Mouse (Mus musculus): ENCODE results near the gene Selenon. TPM values are rescaled to one million over a fixed set of nuclear protein-coding genes. Genes with fewer than 3 reads are reported as not detected.

Selenon gene
- polyA plus RNA-seq, 1 experiment from 2014 or later = 19.4 TPM

- H3K9me3 ChIP-seq (replicated peaks) = no peaks in the 10 kb centered on the region
- no peak overlapping the region for H3K27ac ChIP-seq (replicated peaks)
- ATAC-seq (ENCODE audit: low FRiP score) = no peak
- WGBS = 38% methylated on average over 11 of the region's 11 CpGs
- H3K9ac ChIP-seq (replicated peaks) = no peak overlapping the region
- H3K27me3 ChIP-seq (replicated peaks) = no peaks in the 10 kb centered on the region
- H3K4me2 ChIP-seq = no peak overlapping the region
- H3K36me3 ChIP-seq = no peaks in the 10 kb centered on the region
- no peak overlapping the region for H3K4me3 ChIP-seq (replicated peaks)
- H3K4me1 ChIP-seq = peaks cover 30% of the 10 kb centered on the region
Measured at GRCm38 (mm10) chr4:134575486-134575885, 23.5 kb upstream of the Selenon start.

DNA sequence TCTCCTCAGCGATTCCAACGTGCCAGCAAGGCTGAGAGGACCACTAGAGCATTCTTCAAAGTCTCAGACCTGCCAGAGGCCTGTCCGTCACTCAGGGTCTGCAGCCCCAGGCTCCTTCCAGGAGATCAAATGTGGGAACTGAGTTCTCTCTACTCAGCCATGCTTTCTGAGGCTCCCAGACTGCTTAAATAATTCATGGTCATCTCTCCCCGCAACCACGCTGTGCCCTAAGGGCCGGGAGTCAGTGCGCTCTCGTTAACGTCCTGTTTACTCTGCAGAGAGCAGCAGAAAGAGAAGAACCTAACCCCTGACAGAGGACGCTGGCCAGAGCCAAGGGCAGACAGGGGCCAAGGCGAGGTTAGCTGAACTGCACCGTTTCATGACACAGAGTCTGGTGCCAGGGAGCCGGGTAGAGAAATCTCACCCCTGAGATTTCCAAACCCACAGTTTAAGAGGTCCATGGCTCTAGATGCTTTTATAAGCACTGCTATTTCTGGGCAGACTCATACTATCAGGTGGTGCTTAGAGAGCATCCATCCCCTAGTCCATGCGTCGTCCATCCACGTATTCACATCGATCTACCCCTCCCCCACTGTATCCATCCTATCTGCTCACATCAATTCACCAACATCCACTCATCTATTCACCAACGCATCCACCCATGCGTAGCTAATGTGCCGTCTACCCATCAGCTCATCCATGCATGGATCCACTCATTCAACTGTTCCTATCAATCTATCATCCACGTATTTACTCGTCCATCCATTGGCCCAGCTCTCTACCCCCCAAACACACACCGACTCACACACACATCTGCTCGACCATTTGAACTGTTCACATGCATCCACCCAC lies 20.7 kb upstream of the Selenon start:
- peaks cover 10% of the 10 kb centered on the region for H3K4me1 ChIP-seq
- no peaks in the 10 kb centered on the region for H3K36me3 ChIP-seq
- H3K9me3 ChIP-seq (replicated peaks) = no peaks in the 10 kb centered on the region
- ATAC-seq (ENCODE audit: low FRiP score) = no peak
- WGBS = 67% methylated on average over 24 of the region's 24 CpGs
- no peak overlapping the region for H3K9ac ChIP-seq (replicated peaks)
- H3K27ac ChIP-seq (replicated peaks) = no peak overlapping the region
- no peaks in the 10 kb centered on the region for H3K27me3 ChIP-seq (replicated peaks)
- H3K4me3 ChIP-seq (replicated peaks) = no peak overlapping the region
- no peak overlapping the region for H3K4me2 ChIP-seq

GRCm38 (mm10) chr4:134570704-134571451 lies 18.9 kb upstream of the Selenon start:
- Histone ChIP-seq H3K9ac (replicated peaks) (no peak overlapping the region), H3K4me2 (no peak overlapping the region), H3K9me3 (replicated peaks) (no peaks in the 10 kb centered on the region), H3K4me3 (replicated peaks) (no peak overlapping the region), H3K4me1 (peaks cover 14% of the 10 kb centered on the region), H3K36me3 (no peaks in the 10 kb centered on the region), H3K27me3 (replicated peaks) (no peaks in the 10 kb centered on the region), H3K27ac (replicated peaks) (peak overlapping the region; percentile 33; the same call in 1 of the 2 replicates)
- ATAC-seq (ENCODE audit: low FRiP score) = no peak
- WGBS = 47% methylated on average over 14 of the region's 14 CpGs

DNA sequence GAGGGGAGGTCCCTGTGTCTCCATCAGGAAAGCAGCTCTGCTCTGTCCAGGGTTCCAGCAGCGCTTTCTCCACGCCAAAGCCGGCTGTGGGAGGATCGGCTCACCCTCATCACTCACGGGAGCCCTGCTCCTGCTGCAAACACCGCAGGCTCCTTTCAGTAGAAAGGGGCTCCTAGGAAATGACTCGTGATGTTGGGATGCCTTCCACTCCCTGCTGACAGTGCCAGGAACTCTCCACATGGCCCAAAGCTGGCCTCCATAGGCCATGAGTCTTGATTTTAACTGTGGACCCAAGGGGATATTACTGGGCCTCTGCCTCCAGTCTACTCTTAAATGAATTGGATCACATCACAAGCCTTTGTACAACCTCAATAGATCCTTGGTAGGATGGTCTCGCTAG lies 17.9 kb upstream of the Selenon start:
- peaks cover 9% of the 10 kb centered on the region; the same call in 1 of the 2 replicates for H3K4me1 ChIP-seq
- no peak for ATAC-seq (ENCODE audit: low FRiP score)
- H3K4me3 ChIP-seq (replicated peaks) = no peak overlapping the region
- 74% methylated on average over 8 of the region's 8 CpGs for WGBS
- H3K4me2 ChIP-seq = no peak overlapping the region
- H3K9ac ChIP-seq (replicated peaks) = no peak overlapping the region
- H3K27ac ChIP-seq (replicated peaks) = no peak overlapping the region
- H3K36me3 ChIP-seq = peaks cover 10% of the 10 kb centered on the region
- H3K27me3 ChIP-seq (replicated peaks) = no peaks in the 10 kb centered on the region
- H3K9me3 ChIP-seq (replicated peaks) = no peaks in the 10 kb centered on the region

DNA sequence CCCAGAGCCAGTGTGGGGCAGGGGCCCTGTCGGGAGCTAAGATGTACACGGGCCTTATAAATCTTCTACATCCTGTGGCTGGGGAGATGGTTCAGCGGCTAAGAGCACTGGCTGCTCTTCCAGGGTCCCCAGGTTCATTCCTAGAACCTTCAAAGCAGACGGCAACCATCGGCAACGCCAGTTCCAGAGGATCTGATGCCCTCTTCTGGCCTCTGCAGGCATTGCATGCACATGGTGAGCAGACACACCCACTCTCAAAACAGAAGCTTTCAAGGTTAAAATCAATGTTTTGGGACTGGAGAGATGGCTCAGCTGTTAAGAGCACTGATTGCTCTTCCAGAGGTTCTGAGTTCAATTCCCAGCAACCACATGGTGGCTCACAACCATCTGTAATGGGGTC lies 17.2 kb upstream of the Selenon start:
- Histone ChIP-seq H3K9me3 (replicated peaks) (no peaks in the 10 kb centered on the region), H3K9ac (replicated peaks) (no peak overlapping the region), H3K4me3 (replicated peaks) (no peak overlapping the region), H3K4me1 (peaks cover 9% of the 10 kb centered on the region; the same call in 1 of the 2 replicates), H3K36me3 (peaks cover 10% of the 10 kb centered on the region), H3K27me3 (replicated peaks) (no peaks in the 10 kb centered on the region), H3K4me2 (no peak overlapping the region), H3K27ac (replicated peaks) (no peak overlapping the region)
- ATAC-seq (ENCODE audit: low FRiP score) = no peak
- WGBS = 74% methylated on average over 6 of the region's 6 CpGs

DNA sequence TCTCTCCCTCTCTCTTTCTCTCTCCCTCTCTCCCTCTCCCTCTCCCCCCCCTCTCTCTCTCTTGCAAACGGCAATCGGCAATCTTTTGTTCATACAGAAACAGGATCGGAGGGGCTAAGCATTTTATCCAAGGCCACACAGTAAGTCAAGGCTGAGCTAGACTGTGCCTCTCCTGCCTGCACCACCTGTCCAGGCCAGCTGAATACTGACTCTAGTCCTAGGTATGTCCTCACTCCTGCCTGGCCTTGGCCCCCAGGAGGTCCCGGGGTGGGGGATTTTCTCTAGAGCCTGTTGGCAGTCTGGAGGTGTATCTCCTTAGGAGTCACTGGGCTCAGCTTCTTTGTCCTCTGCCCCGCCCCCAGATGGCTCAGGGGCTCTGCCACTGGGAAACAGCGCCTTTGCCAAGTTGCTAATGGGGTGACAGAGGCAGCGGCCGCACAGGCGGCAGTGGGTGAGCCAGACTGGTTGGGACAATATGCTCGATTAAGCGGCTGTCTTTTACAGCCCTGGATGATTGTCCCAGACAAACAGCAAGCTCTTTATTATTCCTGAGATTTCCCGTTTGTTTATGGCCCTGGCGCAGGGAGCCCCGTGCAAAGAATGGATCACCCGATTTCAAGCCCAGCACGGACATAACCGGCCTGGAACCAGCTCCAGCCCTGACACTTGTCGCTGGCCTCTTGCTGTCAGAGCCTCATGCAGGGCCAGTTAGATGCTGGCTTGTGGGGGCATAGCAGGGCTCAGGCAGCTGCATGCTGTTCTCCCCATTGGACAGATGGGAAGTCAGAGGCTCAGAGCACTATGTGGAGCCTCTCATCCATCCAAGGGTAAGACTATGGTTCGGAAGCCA lies 15.6 kb upstream of the Selenon start:
- ATAC-seq (ENCODE audit: low FRiP score) = peak; percentile 45
- H3K36me3 ChIP-seq = peaks cover 16% of the 10 kb centered on the region
- peaks cover 9% of the 10 kb centered on the region; the same call in 1 of the 2 replicates for H3K4me1 ChIP-seq
- H3K9me3 ChIP-seq (replicated peaks) = no peaks in the 10 kb centered on the region
- WGBS = 14% methylated on average over 19 of the region's 19 CpGs
- H3K9ac ChIP-seq (replicated peaks) = no peak overlapping the region
- no peaks in the 10 kb centered on the region for H3K27me3 ChIP-seq (replicated peaks)
- no peak overlapping the region for H3K4me3 ChIP-seq (replicated peaks)
- H3K4me2 ChIP-seq = no peak overlapping the region
- peak overlapping the region; percentile 54 for H3K27ac ChIP-seq (replicated peaks)

DNA sequence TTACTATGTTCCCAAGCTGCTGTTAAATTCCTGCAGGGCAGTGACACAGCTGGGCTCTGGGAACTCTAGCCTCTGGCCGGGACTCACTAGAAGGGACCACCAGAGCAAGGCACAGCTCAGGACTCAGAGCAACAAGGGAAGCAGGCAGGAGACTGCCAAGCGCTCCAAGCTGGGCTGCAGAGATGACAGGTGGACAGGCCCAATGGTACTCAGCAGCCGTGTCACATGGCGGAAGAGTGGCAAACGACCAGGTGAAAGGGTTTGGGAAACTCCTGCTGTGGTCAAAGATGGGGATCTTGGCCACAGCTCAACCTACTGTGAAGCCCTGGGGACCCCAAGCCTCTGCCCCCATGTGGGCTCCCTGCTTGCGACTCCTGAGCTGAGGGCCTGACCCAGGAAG lies 12.1 kb upstream of the Selenon start:
- H3K9ac ChIP-seq (replicated peaks) = no peak overlapping the region
- peaks cover 3% of the 10 kb centered on the region; the same call in 1 of the 2 replicates for H3K4me1 ChIP-seq
- H3K9me3 ChIP-seq (replicated peaks) = no peaks in the 10 kb centered on the region
- no peak overlapping the region for H3K27ac ChIP-seq (replicated peaks)
- WGBS = 84% methylated on average over 6 of the region's 6 CpGs
- peaks cover 16% of the 10 kb centered on the region for H3K36me3 ChIP-seq
- no peak overlapping the region for H3K4me2 ChIP-seq
- no peaks in the 10 kb centered on the region for H3K27me3 ChIP-seq (replicated peaks)
- ATAC-seq (ENCODE audit: low FRiP score) = no peak
- H3K4me3 ChIP-seq (replicated peaks) = no peak overlapping the region

GRCm38 (mm10) chr4:134563624-134564023 lies 11.7 kb upstream of the Selenon start:
- no peak for ATAC-seq (ENCODE audit: low FRiP score)
- peaks cover 4% of the 10 kb centered on the region for H3K4me1 ChIP-seq
- H3K9me3 ChIP-seq (replicated peaks) = no peaks in the 10 kb centered on the region
- no peak overlapping the region for H3K27ac ChIP-seq (replicated peaks)
- 92% methylated on average over 16 of the region's 16 CpGs for WGBS
- no peak overlapping the region for H3K9ac ChIP-seq (replicated peaks)
- no peak overlapping the region for H3K4me3 ChIP-seq (replicated peaks)
- H3K27me3 ChIP-seq (replicated peaks) = no peaks in the 10 kb centered on the region
- no peak overlapping the region for H3K4me2 ChIP-seq
- H3K36me3 ChIP-seq = peaks cover 16% of the 10 kb centered on the region

- Histone ChIP-seq H3K4me1 (peaks cover 12% of the 10 kb centered on the region), H3K36me3 (peaks cover 16% of the 10 kb centered on the region), H3K9ac (replicated peaks) (no peak overlapping the region), H3K27me3 (replicated peaks) (no peaks in the 10 kb centered on the region), H3K4me3 (replicated peaks) (no peak overlapping the region), H3K4me2 (no peak overlapping the region), H3K9me3 (replicated peaks) (no peaks in the 10 kb centered on the region), H3K27ac (replicated peaks) (no peak overlapping the region)
- no peak for ATAC-seq (ENCODE audit: low FRiP score)
- WGBS = 84% methylated on average over 2 of the region's 2 CpGs
Measured at GRCm38 (mm10) chr4:134562014-134562413, 10.0 kb upstream of the Selenon start.

- Histone ChIP-seq H3K4me3 (replicated peaks) (no peak overlapping the region), H3K27me3 (replicated peaks) (no peaks in the 10 kb centered on the region), H3K9me3 (replicated peaks) (no peaks in the 10 kb centered on the region), H3K36me3 (peaks cover 16% of the 10 kb centered on the region), H3K9ac (replicated peaks) (no peak overlapping the region), H3K4me1 (peaks cover 16% of the 10 kb centered on the region), H3K27ac (replicated peaks) (no peak overlapping the region), H3K4me2 (no peak overlapping the region)
- ATAC-seq (ENCODE audit: low FRiP score) = no peak
- WGBS = 92% methylated on average over 8 of the region's 8 CpGs
Measured at GRCm38 (mm10) chr4:134560699-134561098, 8.7 kb upstream of the Selenon start.

- peaks cover 7% of the 10 kb centered on the region for H3K36me3 ChIP-seq
- no peaks in the 10 kb centered on the region for H3K27me3 ChIP-seq (replicated peaks)
- H3K9me3 ChIP-seq (replicated peaks) = no peaks in the 10 kb centered on the region
- peaks cover 16% of the 10 kb centered on the region for H3K4me1 ChIP-seq
- no peak overlapping the region for H3K4me2 ChIP-seq
- no peak for ATAC-seq (ENCODE audit: low FRiP score)
- H3K27ac ChIP-seq (replicated peaks) = no peak overlapping the region
- WGBS = 87% methylated on average over 7 of the region's 7 CpGs
- H3K9ac ChIP-seq (replicated peaks) = no peak overlapping the region
- no peak overlapping the region for H3K4me3 ChIP-seq (replicated peaks)
Measured at GRCm38 (mm10) chr4:134559154-134559553, 7.2 kb upstream of the Selenon start.
